Mouse (Mus musculus): Measurements from ENCODE around the gene Lce1b.

- TF ChIP-seq CTCF (IDR thresholded peaks at IDR 0.05; ENCODE audit: low read depth) (no peak), EP300 (IDR thresholded peaks at IDR 0.05; ENCODE audit: low read depth) (no peak)
Measured at GRCm38 (mm10) chr3:92691688-92692087, 35.0 kb upstream of the Lce1b start.

Data from liver, embryonic 14.5 days (tissue).